Mouse (Mus musculus) MN1 (cell line): ENCODE measurements around the gene Ezr.

Experiments used
- DNase-seq: peaks from one replicate; pipeline ENCODE4 v3.0.0-alpha.2; 2016; ENCODE audit warnings: low spot score

Gene Ezr

DNA sequence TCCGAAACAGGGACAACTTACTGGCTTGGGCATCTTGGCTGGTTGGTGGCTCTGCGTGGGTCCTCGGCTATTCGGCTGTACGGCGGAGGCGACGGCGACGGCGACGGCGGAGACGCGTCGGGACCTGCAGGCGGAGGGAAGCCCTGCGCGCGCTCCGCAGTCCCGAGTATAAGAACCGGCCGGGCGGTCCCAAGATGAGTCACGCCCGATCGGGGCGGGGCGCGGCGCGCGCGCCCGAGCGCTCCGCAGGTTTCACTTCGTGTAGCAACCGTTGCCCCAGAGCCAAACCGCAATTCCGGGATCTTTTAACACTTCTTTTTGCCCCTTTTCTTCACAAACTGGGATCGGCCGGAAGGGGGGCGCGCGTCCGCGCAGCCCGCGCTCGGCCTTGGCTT is at the start of gene Ezr:
Gene Ezr, minus strand, starts transcription at position 174 of the 395 bp plus-strand sequence.
- DNase-seq, result peak; percentile 93

DNA sequence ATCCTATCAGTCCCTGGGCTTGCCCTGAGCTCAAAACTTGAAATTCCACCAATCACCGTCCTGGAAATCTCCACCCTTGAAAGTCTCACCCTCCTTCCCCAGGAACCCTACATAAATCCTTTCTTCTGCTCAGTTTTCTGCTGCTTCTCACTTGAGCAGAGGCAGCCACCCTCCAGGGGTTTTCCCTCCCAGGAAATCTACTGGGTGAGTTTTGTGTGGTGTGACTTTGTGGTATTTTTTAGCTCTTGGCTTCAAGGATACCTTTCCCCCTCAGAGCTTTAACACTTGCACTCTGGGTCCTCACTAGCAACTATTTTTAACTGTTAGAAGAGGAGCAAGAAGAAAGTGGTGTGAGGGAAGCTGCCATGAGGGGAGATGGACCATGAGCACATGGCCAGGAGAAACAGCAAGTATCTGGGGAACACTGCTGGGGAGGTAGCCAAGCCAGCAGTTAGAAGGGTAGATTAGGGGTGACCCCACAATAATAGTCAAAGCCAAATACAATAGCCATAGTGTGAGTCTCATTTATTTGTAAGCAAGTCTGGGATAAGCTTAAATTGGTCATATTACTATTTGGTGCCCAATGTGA is 47.5 kb upstream of the Ezr start:
- DNase-seq, result no peak

DNA sequence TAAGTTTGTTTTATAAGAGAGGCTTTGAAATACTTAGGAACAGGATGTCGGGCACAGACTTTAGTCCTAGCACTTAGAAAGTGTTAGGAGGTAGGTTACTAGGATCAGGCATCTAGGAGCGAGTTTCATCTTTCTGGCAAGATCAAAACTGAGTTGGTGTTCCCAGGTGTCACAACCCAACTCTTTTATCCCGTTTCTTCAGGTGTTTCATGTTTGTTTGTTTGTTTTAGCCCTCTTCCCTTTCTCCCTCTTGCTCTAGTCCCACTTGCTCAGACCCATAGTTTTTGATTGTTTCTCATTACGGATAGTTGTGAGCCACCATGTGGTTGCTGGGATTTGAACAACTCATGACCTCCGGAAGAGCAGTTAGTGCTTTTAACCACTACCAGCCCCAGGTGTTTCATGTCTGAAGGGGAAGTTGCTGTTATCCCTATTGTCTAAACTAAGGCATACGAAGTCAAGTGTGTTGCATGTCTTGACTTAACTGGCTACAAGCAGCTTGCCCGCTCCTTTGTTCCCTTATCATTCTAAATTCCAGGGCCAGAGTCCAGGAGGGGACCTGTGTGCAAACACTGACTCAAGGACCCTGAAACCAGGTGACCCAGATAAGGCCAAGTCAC is 46.1 kb upstream of the Ezr start:
- peak; percentile 51 for DNase-seq

DNA sequence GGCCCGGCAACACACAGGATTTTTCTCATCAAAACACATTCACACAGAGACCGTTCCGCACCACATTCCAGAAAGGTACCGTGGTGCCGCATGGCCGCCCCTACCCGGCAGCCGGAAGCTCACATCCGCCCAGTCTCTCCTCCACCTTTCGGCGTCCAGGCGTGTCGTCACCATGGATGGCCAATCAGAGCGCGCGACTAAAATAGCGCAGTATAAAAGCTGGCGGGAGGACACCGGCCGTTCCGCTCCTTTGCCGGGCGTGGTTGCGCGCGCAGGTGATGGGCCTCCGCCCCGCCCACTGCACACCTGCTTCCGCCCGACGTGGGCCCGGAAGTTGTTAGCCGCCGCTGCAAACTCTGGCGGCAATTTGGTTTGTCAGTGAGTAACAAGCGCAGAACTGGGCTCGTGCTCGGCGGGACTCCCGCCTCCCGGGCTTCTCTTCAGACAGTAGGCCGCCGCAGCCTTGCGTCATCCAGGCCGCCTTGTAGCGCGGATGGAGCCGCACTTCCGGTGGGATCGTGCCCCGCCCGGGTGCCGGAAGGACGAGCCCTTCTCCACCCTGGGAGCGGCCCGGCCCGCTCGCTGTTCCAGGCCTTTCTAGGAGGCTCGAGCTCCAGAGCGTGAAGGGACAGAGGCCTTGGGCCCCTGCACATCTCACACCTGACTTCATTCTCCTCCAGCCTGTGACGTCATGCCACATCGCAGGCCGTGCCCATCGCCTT is 45.3 kb upstream of the Ezr start:
- peak; percentile 100 for DNase-seq

DNA sequence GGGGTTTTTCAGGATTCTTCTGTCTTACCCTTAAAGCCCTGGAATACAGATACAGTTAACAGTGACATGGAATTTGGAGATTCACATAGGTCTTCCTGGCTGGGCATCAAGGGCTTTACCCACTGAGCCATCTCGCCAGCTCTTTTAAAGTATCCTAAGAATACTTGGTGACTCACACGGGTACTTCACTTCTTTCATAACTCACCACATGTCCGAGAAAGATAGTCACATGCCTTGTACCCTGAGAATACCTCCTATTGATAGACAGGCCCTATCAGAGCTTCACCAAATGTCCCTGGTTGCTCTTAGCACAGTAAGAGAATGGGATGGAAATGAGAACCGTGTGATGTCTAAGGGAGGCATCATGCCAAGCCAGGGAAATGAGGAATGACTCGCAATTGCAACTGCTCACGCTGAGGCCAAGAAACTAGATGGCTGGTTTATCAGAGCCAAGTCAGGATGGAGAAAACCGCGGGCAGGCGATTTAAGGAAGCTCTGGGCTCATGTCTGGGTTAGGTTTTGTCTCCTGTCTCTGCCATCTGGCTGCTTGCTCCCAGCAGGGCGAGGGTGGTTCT is 44.7 kb upstream of the Ezr start:
- DNase-seq, result peak; percentile 66

DNA sequence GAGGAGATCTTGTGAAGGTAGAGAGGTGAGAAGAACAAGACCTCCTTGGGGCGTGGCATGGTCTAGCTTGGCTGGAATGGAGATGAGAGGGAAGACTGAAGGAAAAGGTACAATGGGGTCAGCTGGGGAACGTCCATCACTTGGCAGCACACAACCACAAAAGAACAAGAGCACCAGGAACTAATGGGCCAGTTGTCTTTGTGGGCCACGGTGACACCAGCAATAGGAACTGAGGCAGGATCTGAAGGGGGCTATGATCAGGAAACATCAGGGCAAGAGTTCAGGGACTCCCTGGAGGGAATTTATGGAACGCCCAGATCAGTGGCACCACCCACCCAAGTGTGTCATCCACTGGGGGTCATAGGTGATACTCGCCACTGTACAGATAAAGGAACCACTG is 34.2 kb upstream of the Ezr start:
- no peak for DNase-seq

DNA sequence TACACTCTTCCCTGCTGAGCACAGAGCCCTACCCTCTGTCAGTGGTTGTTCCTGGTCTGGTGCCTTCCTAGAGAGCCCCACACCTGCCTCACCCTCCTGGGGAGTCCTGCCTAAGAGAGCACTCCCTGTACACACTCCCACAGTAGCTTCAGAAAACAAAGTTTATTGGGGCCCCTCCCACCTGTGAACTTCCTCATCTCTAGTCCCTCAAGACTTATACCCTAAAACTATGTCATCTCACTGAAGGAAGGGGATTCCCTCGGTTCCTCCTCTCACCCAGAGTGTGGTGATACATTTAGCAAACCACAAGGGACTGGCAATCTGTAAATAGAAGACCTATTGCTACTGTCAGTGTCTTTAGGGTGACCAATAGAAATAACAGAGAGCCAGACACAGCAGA is 33.6 kb upstream of the Ezr start:
- DNase-seq, result no peak

DNA sequence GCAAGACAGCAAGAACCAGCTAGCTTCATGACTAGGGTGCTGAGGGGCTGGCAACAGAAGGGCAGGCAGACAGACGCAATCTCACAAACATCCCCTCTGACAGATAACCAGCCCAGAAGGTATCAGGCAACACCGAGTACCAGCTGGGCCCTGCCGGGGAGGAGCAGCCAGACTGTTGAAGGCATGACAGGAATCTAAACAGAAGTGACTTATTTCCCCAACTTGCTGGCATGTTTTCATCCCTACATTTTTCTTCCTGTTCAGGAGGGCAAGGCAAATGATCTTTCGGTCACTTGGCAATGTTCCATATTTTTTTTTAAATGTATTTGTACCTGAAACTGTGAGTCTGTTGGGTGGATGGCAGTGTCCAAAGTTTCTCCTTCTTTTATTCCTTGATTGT is 32.1 kb upstream of the Ezr start:
- DNase-seq, result no peak

DNA sequence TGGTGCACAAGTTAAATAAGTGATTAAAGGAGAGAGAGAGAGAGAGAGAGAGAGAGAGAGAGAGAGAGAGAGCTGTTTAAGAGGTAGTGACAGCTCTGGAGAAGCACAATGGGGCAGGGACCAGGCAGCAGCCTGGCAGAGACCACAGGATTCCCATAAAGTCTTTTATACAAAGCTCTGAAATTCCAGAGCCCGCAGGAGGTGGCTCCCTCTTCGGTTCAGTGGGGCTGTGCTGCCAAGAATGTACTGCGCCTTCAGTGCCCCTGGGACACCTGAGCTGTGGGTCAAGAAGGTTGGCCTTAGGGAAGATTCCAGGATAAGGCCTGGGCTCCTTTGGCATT is 30.2 kb upstream of the Ezr start:
- no peak for DNase-seq

DNA sequence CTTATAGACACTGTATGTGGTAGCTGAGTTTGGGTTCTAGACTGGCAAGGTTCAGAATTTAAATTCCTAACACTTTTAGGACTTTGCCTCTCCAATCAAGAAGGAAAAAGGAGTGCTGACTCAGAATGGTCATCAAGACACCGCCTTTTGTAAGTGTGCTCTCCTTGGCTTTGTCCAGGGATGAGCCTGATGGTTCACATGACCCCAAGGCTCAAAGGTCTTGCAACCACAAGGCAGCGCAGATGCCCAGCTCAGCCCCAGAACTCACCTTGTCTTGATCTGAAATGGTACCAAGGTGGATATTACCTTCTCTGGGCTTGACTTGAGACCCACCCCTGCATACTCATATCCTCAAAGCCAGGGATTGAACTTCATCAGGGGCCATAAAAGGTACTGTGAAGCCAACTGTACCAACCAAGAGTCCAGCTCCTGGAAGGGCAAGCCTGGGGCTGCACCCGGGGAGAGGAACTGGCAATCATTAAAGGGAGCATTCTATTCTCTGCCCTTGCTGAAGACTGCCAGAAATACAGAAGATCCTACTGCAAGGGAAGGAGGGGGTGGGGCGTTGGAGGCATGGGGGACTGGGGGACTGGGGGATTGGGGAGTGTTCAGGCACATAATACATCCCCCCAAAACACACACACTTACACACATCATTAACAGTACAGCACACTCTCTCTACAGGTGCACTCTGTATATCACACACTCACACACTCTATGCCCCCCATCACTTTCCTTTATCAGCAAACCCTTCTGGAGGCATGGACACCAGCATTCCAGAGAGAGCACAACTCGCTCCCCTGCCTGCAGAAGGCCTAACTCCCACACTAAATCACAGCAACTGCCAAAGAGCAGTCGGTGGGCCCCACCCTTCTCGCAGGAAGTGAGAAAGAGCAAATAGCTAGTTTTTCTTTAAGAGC is 29.6 kb upstream of the Ezr start:
- DNase-seq, result no peak

DNA sequence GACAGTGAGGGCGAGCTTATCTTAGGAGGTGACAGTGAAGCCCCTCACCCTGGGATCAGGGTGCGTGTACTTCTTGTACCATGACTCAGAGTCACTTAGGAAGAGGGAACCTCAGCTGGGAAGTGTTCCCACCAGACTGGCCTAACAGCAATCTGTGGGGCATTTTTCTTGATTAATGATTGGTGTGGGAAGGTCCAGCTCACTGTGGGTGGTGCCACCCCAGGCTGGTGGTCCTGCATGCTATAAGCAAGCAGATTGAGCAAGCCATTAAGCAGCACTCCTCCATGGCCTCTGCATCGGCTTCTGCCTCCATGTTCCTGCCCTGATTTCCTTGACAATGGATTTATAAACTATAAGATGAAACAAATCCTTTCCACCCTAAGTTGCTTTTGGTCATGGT is 26.7 kb upstream of the Ezr start:
- no peak for DNase-seq

DNA sequence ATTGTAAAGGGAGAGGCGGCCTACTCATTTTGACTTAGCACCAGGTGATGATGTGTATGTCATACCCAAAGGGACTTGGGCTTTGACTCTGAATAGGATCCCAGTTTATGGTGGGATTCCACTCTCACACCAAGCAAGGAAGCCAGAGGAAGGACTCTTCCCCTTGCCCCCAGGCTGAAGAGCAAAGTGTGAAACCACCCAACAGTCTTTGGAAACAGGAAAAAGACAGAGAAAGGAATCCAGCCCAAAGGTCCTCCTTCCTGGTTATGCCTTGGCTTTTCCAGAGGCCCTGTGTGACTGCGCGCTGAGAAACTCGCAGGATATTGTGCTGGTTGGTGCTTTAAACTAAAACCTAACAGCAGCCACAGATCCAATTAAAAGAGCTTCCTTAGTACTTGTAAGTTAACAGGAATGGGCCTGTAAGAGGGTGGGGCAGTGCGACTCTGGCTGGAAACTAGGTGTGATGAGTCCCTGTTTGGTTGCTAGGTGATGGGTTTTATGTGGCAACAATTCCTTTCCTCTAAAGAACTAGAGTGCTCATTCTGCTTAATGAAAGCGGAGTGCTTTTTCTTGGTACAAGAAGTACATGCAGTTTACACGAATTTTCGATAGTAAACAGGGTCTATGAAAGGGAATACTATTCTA is 26.1 kb upstream of the Ezr start:
- no peak for DNase-seq

DNA sequence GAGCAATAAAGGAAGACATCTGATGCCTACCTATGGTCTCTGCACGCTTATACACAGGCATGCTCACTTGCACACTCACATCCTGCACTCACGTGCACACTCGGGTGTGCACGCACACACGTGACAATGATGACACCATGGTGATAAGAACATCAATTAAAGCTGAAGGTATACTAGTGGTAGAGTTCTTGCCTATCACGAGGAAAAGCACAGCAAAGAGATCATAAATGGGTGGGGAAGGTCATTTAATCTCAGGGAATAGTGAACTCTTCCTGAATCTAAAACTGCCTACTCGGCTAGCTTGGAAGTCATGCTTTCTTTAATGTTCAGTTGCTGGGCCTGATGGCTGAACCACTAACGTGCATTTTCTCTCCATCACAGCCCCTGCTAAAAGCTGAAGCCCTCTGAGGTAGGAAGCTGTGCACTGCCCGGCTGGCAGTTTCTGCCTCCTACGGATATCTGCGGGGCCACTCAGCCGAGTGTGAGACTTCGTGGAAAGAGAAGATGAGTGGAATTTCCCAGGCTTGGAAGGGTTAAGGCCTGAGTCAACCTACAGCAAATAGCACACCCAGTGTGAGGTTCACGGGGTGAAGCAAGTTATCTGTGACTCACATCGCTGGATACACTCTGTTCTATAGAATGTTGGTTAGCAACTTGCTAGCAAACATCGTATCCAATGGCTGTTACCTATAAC is 25.4 kb upstream of the Ezr start:
- no peak for DNase-seq

DNA sequence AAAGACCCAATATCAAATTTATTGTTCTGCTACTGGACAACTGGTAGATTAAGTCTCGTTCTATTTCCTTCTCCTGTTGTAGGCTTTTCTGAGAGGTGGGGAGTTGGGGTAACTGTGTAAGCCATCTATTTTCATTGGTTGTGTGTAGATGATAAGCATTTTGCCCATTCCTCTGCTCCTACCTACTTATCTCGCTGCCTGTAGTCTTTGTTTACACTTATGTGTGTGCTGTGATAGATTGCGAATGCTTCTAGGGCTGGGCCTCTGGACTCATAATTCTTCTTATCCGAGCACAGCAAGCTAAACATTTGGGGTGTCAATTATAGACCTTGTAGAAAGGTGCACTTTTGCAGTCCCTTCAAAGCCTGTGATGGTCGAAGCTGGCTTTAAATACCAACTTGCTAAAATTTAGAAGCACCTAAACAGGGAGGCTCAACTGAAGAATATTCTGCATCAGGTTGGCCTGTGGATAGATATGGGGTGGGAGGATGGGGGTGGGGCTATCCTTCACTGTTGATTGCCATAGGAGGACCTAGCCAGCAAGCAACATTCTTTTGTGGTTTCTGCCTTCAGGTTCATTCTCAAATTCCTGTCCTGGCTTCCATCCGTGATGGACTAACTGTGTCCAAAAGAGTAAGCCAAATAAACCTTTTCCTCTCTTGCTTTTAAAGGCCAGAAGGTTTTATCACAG is 22.4 kb upstream of the Ezr start:
- DNase-seq, result no peak

DNA sequence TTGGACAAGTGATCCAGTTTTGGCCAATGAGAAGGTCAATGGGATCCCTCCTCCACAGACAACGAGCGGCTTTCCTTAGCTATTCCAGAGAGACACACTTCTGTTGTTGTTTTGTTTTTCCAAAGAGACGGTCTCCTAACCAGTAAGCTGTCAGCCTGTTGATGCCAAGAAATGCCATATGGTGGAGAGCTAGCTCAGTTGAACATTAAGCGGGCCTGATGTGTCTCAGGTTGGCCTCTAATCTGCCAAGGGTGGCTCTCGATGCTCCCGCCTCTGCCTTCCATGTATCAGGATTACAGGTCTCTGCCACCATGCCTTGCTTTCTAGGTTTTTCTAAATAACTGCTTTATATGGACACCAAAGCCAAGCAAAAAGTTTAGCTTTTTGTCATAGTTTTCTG is 21.5 kb upstream of the Ezr start:
- DNase-seq, result no peak

DNA sequence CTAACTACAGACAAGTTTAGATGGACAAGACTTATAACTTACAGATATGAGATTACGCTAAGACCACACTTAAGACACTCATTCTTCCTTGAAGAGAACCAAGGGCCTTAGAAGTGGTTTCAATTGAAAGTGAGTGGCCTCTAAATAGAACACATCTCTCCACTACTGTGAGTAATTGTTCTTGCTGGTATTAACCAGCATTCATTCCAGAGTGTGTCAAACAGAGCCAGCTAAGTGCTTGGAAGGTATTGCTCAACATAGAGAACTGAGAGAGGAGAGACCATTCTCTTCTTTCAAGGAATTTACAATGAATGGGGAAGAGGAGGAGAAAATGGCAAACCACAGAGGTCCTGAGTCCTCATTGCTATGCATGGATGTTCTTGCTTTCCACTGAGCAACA is 21.0 kb upstream of the Ezr start:
- no peak for DNase-seq

DNA sequence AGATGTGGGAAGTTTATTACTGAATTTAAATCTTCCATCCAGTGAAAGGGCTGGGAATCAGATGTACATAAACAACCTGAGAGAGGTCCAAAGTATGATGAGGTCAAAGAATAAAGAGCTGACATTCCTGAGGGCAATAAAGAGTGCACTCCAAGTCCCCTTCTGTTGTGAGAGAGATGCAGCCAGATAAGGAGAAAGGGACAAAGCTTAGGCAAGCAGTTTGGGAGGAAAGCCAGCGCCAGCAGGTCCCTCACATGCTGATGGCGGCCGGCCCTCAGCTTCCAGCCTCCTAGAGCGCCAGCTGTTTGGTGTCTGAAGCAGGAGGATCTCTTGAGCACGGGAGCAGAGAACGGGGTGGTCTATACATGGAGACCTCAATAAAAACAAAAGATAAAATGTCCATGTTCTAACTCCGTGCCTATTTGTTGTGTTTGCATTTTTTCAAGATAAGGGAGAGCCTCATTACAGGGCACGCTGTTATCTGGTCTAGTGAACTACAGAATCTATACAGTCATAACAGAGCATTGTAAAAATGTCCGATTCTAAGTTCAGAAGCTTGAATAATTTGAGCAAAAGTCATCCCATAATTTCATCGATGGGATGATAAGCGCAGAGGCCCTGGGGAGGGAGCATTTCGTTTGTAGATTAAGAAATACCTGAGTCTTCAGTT is 15.9 kb upstream of the Ezr start:
- no peak for DNase-seq

DNA sequence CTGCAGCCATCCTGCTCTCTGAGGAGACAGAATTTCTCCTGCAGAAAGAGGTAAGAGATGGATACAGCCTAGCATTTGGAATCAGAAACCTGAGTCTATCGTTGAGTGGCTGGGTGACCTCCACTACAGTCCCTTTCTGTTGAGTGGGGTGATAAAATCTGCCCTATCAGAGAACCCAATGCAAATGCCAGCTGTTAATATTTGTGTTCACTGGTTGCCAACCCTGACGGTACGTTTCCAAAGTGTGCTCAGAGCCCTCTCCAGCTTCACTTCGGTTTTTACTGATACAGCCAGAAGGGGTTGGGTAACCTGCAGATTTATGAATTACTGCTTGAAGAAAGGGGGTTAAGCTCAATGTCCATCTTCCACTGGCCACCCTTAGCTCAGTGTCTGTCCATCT is 14.9 kb upstream of the Ezr start:
- no peak for DNase-seq

DNA sequence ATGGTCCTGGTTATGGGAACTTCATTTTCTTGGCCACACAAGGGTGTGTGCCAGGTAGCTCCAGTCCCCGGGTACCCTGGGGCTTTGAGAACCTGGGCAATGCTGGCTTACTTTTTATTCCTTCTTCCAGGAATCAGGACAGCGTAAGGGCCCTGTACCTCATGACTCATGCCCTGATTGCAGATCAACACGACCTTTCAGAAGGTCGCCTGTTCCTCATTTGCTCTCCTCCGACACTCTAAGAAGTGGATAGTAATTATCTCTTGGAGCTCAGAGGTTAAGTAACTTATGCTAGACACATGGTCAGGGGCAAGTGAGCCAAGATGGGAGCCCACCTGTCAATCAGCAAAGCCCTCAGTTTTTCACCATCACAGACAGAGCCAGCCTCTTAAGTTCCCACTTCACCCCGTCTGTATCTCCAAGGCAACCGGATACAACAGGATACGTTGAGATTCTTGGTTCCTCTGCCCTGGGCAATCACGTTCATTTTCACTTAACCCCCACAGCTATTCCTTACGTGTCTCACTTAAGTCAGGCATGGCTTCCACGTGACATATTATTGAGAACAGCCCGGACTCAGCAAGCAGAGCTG is 11.7 kb upstream of the Ezr start:
- no peak for DNase-seq
